Mouse (Mus musculus): ENCODE results near the gene Pmepa1.

Pmepa1 gene

DNA sequence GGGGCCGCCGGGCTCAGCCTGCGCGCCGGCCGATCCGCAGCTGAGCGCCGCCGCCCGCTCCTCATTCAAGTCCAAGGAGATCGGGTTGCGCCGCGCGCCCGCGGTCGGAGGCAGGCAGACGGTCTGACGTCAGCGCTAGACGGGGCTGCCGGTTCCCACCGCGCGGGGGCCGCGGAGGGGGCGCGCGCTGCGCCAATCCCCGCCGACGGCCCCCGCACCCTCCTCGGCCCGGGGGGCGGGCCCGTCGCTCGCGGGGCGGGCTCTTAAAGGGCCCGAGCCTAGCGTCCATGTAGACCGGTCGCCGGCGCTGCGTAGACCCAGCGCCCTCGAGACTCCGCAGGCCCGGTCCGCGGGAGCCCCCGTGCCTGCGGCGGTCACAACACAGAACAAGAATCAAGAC is at the start of gene Pmepa1:
Gene Pmepa1, minus strand, starts transcription at position 125 of the 400 bp plus-strand sequence.
- peak; percentile 89 to 90 for DNase-seq

DNA sequence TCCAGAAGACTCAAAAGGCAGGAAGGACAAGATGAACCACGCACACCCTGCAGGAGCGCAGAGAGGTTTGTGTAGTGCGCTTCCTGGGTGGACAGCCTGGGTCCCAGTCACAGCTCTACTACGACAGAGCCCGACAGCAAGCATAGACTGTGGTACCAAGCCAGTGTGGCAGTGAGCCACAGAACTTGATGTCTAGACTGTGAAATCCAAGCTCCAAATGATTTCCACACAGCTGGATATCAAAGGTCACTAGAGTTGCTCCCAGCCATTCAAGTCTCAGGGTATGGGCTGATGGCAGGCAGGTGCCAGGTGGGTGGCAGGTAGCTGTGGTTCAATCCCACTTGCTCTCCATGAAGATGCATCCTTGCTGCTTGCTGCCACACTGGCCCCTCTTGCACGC is 45.4 kb upstream of the Pmepa1 start:
- DNase-seq = no peak

DNA sequence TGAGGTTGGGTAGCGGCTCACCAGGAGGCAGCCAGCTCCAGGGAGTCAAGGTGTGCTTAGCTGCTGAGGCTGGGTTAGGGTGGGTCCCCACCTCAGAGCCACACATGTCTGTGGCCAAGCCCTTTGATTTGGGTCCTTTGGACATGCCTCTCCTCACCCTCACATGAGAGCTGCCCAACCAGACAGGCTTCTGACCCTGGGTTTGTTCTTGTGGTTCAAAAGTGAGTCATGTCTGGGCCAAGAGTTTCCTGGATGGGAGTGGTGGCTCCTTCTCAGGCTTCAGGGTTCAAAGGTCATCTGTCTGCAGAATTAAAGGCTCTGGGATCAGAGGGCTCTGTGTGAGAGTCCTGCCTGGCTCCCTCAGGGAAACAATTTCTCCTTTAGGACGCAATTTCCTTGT is 44.9 kb upstream of the Pmepa1 start:
- DNase-seq = no peak

DNA sequence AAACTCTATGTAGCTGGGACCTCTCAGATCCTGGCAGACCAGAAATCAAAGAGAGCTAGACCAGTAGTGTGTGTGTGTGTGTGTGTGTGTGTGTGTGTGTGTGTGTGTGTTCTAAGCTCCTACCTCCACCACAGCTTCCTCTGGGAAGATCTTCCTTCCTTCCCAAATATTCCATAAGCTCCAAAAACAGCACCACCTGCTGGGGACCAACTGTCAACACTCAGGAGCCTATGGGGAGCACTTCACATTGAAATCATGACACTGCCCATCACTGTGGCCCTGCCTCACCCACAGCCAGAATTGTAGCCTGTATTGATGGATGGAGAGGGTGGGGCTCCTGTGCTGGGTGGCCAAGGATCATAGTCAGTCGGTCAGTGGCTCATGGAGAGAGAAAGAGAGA is 38.0 kb upstream of the Pmepa1 start:
- DNase-seq = no peak

DNA sequence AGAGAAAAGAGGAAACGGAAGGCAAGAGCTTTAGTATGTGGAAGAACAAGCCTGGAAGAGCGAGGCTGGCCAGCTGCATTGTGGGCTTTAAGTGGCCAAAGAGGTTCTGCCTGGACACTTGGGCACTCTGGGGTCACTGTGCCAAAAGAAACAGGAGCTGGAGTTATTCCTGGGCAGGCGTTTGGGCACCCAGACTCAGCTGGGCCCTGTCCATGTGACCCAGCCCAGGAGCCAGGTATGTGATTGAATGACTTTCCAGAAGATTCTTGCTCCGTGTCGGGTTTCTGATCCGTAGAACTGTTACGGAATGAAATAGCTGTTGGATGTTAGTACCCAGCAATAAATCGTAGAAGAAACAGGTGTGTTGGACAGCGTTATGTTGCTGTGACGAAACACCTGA is 32.2 kb upstream of the Pmepa1 start:
- DNase-seq = no peak

DNA sequence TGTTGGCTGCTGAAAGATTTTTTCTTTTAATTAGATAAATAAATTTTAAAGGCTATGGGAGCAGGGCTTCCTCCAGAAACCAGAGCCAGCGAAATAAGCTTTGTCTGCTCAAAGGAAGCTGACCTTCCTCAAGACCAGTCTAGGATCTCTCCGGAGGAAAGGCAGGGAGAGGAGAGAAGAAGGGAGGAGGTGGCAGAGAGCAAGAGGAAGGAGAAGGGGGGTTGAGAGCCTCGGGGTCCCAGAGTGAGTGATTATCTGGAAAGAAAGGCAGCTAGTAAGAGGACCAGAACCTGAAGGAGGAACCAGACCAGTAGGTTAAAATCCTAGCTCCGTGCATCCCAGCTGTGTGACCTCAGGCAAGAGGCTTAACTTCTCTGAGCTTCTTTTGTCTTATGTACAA is 31.7 kb upstream of the Pmepa1 start:
- no peak for DNase-seq

DNA sequence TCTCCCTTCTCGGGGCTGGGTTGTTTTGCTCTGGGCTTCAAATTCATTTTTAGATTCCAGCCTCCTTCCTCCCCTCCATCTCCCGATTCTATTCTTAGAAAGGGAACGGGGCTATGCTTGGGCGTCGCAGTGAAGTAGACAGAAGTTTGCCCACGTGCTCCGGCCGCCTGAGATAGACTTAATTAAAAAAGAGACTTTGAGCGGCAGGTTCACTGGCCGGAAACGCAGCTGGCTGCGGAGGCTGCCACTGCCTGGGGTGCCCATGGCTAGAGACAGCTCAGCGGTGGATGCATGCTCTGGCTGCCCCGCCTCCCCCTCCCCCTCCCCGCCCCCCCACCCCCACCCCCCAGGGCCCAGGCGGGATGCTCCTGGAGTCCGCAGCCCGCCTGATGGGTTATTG is 31.2 kb upstream of the Pmepa1 start:
- DNase-seq = peak; percentile 50 to 64

DNA sequence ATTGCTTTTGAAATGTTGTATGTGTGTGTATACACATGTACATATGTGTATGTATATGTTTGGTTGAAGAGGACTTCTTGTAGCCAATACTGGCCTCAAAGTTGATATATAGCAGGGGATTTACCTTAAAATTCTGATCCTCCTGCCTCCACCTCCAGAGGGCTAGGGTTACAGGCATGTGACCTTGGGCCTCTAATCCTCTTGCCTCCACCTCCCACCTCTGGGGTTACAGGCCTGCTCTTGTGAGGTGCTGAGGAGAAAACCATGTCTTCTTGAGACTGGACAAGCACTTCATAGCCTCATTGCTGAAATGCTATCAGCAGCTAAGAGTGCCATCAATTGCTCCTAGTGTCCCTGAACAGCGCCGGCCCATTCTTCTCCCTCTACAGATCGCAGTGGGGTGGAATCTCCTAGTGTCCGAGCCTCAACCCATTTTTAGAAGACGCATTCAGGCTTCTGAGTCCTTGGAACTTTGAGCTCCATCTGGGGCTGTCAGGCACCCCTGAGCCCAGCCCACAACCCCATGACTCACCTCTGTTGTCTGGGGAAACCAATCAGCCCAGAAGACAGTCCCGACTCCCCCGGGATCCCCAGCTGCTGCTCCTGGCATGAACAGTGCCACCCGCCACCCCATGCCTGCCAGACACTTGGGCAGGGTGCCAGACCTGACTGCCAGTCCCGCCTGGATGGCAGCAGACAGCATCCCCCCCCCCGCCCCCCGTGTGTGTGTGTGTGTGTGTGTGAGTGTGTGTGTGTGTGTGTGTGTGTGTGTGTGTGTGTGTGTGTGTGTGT is 30.6 kb upstream of the Pmepa1 start:
- DNase-seq = peak; percentile 43 to 49

- no peak for DNase-seq
Observed at GRCm38 (mm10) chr2:173305011-173305410, 28.7 kb upstream of the Pmepa1 start.

- DNase-seq = no peak
Observed at GRCm38 (mm10) chr2:173300663-173301630, 24.6 kb upstream of the Pmepa1 start.

- DNase-seq = no peak
Observed at GRCm38 (mm10) chr2:173296408-173296807, 20.1 kb upstream of the Pmepa1 start.

DNA sequence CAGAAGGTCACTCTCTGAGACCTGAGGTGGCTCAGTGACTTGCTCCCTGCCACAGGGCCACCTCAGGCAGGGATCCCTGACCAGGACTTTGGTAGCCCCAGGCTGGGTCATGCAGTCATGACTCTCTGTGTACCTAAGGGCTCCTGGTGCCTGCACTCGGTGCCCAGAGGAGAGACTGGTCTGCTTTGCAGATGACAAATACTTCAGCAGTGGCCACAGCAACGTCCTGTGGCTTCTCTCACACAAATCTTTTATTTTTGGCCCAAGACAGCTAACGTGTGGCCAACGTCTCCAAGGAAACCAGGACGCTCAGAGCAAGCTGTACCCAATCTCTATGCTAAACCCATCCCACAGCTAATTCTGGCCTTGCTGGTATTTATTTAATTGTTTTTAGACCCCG is 16.7 kb upstream of the Pmepa1 start:
- DNase-seq = no peak

- no peak for DNase-seq
Observed at GRCm38 (mm10) chr2:173292551-173292950, 16.2 kb upstream of the Pmepa1 start.

- DNase-seq = no peak
Observed at GRCm38 (mm10) chr2:173290981-173291380, 14.6 kb upstream of the Pmepa1 start.

DNA sequence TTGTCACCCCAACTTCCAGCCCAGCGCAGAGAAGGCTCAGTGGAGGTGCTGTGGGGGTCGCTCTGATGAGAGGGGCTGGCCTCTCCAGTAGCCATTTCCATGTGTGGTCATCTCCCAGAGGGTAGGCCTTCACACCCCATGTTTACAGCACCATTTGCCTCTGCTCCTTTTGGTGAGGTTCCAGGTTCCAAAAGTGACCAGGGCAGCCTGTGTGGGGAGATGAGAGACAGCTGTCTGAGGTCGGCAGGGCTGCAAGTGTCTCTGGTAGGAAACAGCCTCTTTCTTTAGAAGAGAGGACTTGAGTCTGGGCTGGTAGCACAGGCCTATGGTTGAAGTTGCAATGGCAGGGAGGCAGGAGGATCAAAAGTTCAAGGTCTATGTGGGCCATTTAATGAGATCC is 13.6 kb upstream of the Pmepa1 start:
- no peak for DNase-seq

- DNase-seq = no peak
Observed at GRCm38 (mm10) chr2:173285816-173286538, 9.6 kb upstream of the Pmepa1 start.

GRCm38 (mm10) chr2:173284771-173285170 is 8.4 kb upstream of the Pmepa1 start:
- DNase-seq = no peak

- no peak for DNase-seq
Observed at GRCm38 (mm10) chr2:173282191-173282590, 5.9 kb upstream of the Pmepa1 start.

GRCm38 (mm10) chr2:173281021-173281937 is 4.9 kb upstream of the Pmepa1 start:
- peak in 1 of 2 experiments; percentile 60 for DNase-seq

DNA sequence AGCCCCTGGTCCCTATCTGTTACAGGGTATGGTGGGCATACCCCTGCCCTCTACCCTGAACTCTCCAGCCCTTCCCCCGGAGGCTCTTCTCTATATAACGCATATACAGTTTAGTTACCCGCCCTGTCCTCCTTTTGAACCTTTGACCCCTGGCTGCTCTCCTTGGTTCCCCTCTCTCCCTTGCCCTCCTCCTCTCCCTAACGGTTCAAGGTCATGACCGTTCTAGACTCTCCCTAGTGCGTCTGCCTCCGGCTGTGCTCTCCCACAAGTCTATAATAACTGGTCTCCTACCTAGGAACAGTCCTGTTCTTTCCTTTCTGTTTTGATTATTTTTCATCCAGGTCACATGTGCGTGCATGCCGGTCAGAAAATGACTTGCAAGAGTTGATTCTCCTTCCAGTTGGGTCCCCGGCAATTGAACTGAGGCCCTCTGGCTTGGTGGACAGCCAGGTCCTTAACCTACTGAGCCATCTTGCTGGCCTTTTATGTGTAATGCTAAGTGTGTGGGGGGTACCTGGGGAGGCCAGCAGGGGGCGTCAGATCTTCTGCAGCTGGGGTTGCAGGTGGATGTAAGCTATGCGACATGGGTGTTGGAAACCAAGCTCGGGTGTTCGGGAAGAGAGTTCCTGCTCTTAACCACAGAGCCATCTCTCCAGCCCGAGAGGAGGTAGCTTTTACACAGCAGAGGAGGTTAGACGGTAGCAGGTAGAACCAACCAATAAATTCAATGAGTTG is 2.7 kb upstream of the Pmepa1 start:
- DNase-seq = no peak

DNA sequence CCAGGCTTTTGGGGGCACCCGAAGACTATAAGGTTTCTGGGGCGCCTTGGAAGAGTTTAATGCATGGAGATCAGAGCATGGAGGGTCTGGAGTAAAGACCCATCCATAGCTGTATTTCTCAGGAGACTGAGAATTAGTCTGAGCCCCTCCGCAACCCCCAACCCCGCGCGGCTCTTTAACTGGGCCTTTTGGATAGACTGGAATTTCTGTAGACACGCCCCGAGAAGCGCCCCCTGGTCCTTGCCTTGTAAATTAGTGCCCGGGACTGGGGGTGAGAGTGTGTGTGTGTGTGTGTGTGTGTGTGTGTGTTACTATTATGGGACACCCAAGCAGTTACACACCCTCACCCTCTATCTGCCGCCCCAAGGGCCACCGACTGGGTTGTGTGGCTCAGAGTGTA is 526 bp upstream of the Pmepa1 start:
- peak in 1 of 2 experiments; percentile 52 for DNase-seq

Data from kidney, adult 8-10 months (tissue).